Mouse (Mus musculus): ENCODE data around the gene Setd1b.
"Not testable (repeated sequence)": the region's sequence is repeated elsewhere in the genome, so short reads cannot be mapped to it uniquely, and the experiment has no call there.

Gene Setd1b

DNA sequence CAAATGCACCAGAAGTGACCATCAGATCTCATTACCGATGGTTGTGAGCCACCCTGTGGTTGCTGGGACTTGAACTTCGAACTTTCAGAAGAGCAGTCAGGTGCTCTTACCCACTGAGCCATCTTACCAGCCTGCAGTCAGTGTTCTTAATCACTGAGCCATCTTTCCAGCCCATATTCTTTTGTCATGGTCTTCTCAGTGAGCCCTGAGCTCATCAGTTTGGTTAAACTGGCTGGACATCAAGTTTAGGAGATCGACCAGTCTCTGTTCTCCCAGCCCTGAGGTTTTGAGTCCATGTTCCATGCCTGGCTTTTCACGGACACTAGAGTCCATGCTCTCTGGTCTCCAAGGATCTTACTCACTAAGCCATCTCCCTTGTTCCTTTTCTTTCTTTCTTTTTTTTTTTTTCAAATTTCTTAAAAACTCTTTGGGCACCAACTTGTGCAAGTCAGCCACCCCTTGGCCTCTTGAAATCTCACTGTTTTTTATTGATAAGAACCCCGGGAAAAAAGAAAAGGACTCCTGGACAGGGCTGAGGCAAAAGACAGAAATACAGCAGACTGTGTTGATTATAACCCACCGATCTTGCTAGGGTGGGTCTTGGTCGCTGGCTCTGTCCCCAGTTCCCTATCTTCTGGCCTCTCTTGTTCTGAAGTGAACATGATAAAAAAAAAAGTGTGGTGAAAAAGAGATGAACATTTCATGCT lies 59.0 kb downstream of the Setd1b start:
- DNase-seq (ENCODE audit: low read depth, low spot score): not testable (repeated sequence)

DNA sequence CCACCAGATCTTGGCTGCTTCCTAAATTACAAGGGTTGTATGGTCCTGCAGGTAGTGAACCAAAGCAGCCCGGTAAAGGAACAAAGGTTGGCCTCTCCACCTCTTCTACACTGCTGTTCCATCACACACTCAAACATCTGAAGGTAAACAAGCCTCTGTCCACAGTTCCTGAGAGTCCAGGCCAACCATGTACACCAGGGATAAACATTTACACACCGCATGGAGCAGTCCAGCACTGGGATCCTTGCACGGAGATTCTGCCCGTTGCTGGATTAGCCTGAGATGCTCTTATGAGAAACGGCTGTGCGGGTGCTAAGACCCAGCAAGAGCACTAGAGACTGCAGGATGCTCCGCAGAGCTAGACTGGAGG lies 59.5 kb downstream of the Setd1b start:
- DNase-seq (ENCODE audit: low read depth, low spot score): no peak

DNA sequence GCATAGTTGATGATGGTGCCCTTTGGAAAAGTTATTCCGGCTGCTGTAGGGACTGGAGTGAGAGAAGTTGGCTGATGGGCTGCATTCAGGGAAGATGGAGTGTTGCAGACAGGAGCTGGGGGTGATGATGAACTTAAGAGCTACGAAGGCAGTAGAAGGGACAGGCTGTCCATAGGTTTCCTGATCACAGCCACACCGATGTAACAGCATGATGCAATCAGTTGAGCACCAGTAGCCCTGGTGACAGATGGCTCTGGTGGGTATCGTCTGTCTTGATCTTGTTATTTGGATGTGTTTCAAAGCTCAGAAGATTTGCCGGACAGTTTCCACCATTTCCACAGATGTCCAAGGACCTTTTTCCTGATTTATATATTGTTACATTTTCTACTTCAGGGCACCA lies 60.0 kb downstream of the Setd1b start:
- DNase-seq (ENCODE audit: low read depth, low spot score): peak; percentile 7

DNA sequence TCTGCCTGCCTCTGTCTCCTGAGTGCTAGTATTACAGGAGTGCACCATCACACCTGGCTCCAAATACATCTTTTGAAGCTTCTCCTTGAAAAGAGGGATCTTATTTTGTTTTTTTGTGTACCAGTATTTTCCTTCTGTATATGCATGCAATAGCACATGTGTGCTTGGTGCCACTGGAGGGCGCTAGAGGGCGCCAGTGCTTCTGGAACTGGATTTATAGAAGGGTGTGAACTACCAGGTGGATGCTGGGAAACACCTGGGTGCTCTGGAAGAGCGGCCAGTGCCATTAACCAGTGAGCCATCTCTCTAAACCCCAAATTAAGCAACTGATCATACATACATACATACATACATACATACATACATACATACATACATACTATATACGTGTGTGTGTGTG lies 60.8 kb downstream of the Setd1b start:
- not testable (repeated sequence) for DNase-seq (ENCODE audit: low read depth, low spot score)

DNA sequence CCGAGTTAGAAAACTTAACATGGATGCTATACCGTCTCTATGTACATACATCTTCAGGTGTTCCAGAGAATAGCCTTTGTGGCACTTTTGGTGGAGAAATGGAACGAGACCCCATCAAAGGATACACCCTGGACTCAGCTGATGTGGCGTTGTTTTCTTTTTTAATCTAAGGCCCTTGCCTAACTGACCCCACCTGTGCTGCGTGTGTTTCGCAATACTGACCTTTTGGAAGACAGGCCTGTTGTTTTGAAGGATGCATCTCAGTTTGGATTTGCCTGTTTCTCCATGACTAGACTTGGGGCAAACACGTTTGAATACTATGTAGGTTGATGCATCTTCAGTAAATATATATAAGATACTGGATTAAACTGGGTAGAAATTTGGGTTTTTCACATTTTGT lies 61.6 kb downstream of the Setd1b start:
- not testable (repeated sequence) for DNase-seq (ENCODE audit: low read depth, low spot score)
